8 mouse cellular contexts compared by ENCODE assay signal in genomic region chr2:155472671-155473569, GRCm38 (mm10). TPM values are rescaled to one million over a fixed set of nuclear protein-coding genes. Genes with fewer than 3 reads are reported as not detected.
DNase-seq lines count a peak whose midpoint lies in the region; ATAC-seq and TF ChIP-seq lines count a peak whose summit lies in the region.

No protein-coding gene starts in this region.

- TF ChIP-seq RAD21 in CH12.LX (IDR thresholded peaks at IDR 0.05; ENCODE audit: low read depth, low read length), result no peak

- ATAC-seq in heart, embryonic 12.5 days (ENCODE audit: insufficient number of reproducible peaks, low FRiP score), result no peak; the same call in 1 of the 2 replicates
- ATAC-seq in kidney, embryonic 14.5 days (ENCODE audit: low FRiP score, low TSS enrichment), result peak; percentile 67
- ATAC-seq in liver, embryonic 16.5 days (ENCODE audit: low read depth), result peak; percentile 72
- peak; percentile 70 for ATAC-seq in neural tube, embryonic 11.5 days (ENCODE audit: insufficient read depth, low FRiP score, low TSS enrichment)

- in situ Hi-C loops in CH12.LX (cut with MboI; ENCODE audit: low pct_ligation_motif_present, low pct_unique_long_range_greater_than_20kb, low sequenced_read_pairs), result no loop called here

- no peaks in the 10 kb centered on the region for H3K9me3 ChIP-seq in CH12.LX (replicated peaks; ENCODE audit: low read length)
- no peaks in the 10 kb centered on the region for H3K9me3 ChIP-seq in heart, embryonic 12.5 days (replicated peaks)
- no peaks in the 10 kb centered on the region for H3K9me3 ChIP-seq in kidney, embryonic 14.5 days (ENCODE audit: control insufficient read depth, low read length)
- H3K9me3 ChIP-seq in liver, embryonic 16.5 days (replicated peaks; ENCODE audit: control insufficient read depth, low read length), result no peaks in the 10 kb centered on the region
- no peaks in the 10 kb centered on the region for H3K9me3 ChIP-seq in neural tube, embryonic 11.5 days (ENCODE audit: control insufficient read depth, low read length)

- H3K36me3 ChIP-seq in CH12.LX (replicated peaks in 1 of 2; ENCODE audit: control insufficient read depth in 1 of 2, insufficient read depth in 1 of 2, low read length in 1 of 2), result no peaks in the 10 kb centered on the region
- H3K36me3 ChIP-seq in heart, embryonic 12.5 days, result no peaks in the 10 kb centered on the region
- H3K36me3 ChIP-seq in kidney, embryonic 14.5 days (ENCODE audit: control insufficient read depth, insufficient read depth, low read length), result no peaks in the 10 kb centered on the region
- H3K36me3 ChIP-seq in liver, embryonic 16.5 days (ENCODE audit: control insufficient read depth, insufficient read depth), result no peaks in the 10 kb centered on the region
- H3K36me3 ChIP-seq in neural tube, embryonic 11.5 days (ENCODE audit: control insufficient read depth, insufficient read depth, low read length), result no peaks in the 10 kb centered on the region

- no peaks in the 10 kb centered on the region for H3K27me3 ChIP-seq in CH12.LX (replicated peaks)
- no peaks in the 10 kb centered on the region for H3K27me3 ChIP-seq in heart, embryonic 12.5 days (replicated peaks)
- H3K27me3 ChIP-seq in kidney, embryonic 14.5 days (ENCODE audit: control insufficient read depth, insufficient read depth, low read length), result no peaks in the 10 kb centered on the region
- no peaks in the 10 kb centered on the region for H3K27me3 ChIP-seq in liver, embryonic 16.5 days (ENCODE audit: control insufficient read depth, insufficient read depth, low read depth, low read length)
- H3K27me3 ChIP-seq in neural tube, embryonic 11.5 days (ENCODE audit: control insufficient read depth, insufficient read depth, low read length), result no peaks in the 10 kb centered on the region

- H3K79me2 ChIP-seq in CH12.LX (replicated peaks; ENCODE audit: control insufficient read depth, extremely low read depth, insufficient read depth, poor library complexity, severe bottlenecking), result peaks cover 30% of the 10 kb centered on the region

- TF ChIP-seq EP300 in CH12.LX (IDR thresholded peaks at IDR 0.05; ENCODE audit: low read length), result no peak

- 1% methylated on average over 56 of the region's 71 CpGs for WGBS in heart, embryonic 12.5 days
- under 1% methylated on average over 56 of the region's 71 CpGs for WGBS in kidney, embryonic 14.5 days
- 1% methylated on average over 59 of the region's 71 CpGs for WGBS in liver, embryonic 16.5 days (ENCODE audit: insufficient replicate concordance)
- 1% methylated on average over 25 of the region's 71 CpGs for WGBS in neural tube, embryonic 11.5 days

- H3K4me1 ChIP-seq in CH12.LX (ENCODE audit: control insufficient read depth in 1 of 2, insufficient read depth in 2 of 2), result peaks cover 0 to 18% of the 10 kb centered on the region in 2 experiments; a peak in 2 of 4 replicates
- H3K4me1 ChIP-seq in bone marrow macrophage, adult 2 months (ENCODE audit: control insufficient read depth, insufficient read depth, low read length), result peaks cover 12% of the 10 kb centered on the region
- no peaks in the 10 kb centered on the region; the same call in 1 of the 2 replicates for H3K4me1 ChIP-seq in embryonic fibroblast, embryonic 13.5 days (ENCODE audit: control insufficient read depth, insufficient read depth, low read length)
- H3K4me1 ChIP-seq in heart, embryonic 12.5 days (replicated peaks), result peaks cover 34% of the 10 kb centered on the region
- H3K4me1 ChIP-seq in kidney, embryonic 14.5 days (ENCODE audit: control insufficient read depth, insufficient read depth, low read length), result peaks cover 5% of the 10 kb centered on the region; the same call in 1 of the 2 replicates
- peaks cover 23% of the 10 kb centered on the region for H3K4me1 ChIP-seq in liver, embryonic 16.5 days (ENCODE audit: control insufficient read depth, low read depth, low read length)
- H3K4me1 ChIP-seq in neural tube, embryonic 11.5 days (ENCODE audit: control insufficient read depth, insufficient read depth, low read length), result peaks cover 8% of the 10 kb centered on the region; the same call in 1 of the 2 replicates

- H3K27ac ChIP-seq in CH12.LX (ENCODE audit: insufficient read depth, low read depth), result no peak overlapping the region
- peak overlapping the region; percentile 75 for H3K27ac ChIP-seq in bone marrow macrophage, adult 2 months (ENCODE audit: insufficient read depth, low read depth, low read length)
- peak overlapping the region; percentile 23 for H3K27ac ChIP-seq in embryonic fibroblast, embryonic 13.5 days (ENCODE audit: insufficient read depth, low read length)
- peak overlapping the region; percentile 87 for H3K27ac ChIP-seq in heart, embryonic 12.5 days (ENCODE audit: poor library complexity, severe bottlenecking)
- peak overlapping the region; percentile 83 for H3K27ac ChIP-seq in kidney, embryonic 14.5 days (ENCODE audit: low read depth, low read length)
- peak overlapping the region; percentile 85 for H3K27ac ChIP-seq in liver, embryonic 16.5 days (ENCODE audit: low read length)
- peak overlapping the region; percentile 80 for H3K27ac ChIP-seq in neural tube, embryonic 11.5 days (ENCODE audit: low read depth, low read length)

- peak overlapping the region; percentile 82 to 92 (median 89) for H3K4me3 ChIP-seq in CH12.LX (replicated peaks in 1 of 3; ENCODE audit: low read depth in 2 of 3, low read length in 2 of 3, poor library complexity in 1 of 3)
- H3K4me3 ChIP-seq in bone marrow macrophage, adult 2 months (ENCODE audit: insufficient read depth, low read length), result peak overlapping the region; percentile 97
- peak overlapping the region; percentile 75 for H3K4me3 ChIP-seq in embryonic fibroblast, embryonic 13.5 days (ENCODE audit: insufficient read depth, low read length)
- H3K4me3 ChIP-seq in heart, embryonic 12.5 days, result peak overlapping the region; percentile 80
- H3K4me3 ChIP-seq in kidney, embryonic 14.5 days (ENCODE audit: low read length), result peak overlapping the region; percentile 74
- H3K4me3 ChIP-seq in liver, embryonic 16.5 days (ENCODE audit: low read depth, low read length), result peak overlapping the region; percentile 89
- peak overlapping the region; percentile 98 for H3K4me3 ChIP-seq in neural tube, embryonic 11.5 days (ENCODE audit: low read depth, low read length)

- no peak for TF ChIP-seq CTCF in CH12.LX (conservative IDR thresholded peaks at IDR 0.05 in 1 of 2, IDR thresholded peaks at IDR 0.05 in 1 of 2; ENCODE audit: low read depth in 2 of 2, low read length in 2 of 2)
- TF ChIP-seq CTCF in bone marrow macrophage, adult 2 months (IDR thresholded peaks at IDR 0.05; ENCODE audit: low read depth, low read length), result no peak
- TF ChIP-seq CTCF in embryonic fibroblast, embryonic 13.5 days (IDR thresholded peaks at IDR 0.05; ENCODE audit: borderline replicate concordance, insufficient read depth, low read length), result no peak

- peak overlapping the region; percentile 87 for H3K9ac ChIP-seq in CH12.LX (ENCODE audit: insufficient read depth, low read depth)
- H3K9ac ChIP-seq in heart, embryonic 12.5 days, result peak overlapping the region; percentile 93
- H3K9ac ChIP-seq in kidney, embryonic 14.5 days (ENCODE audit: low read depth, low read length), result peak overlapping the region; percentile 99
- peak overlapping the region; percentile 91 for H3K9ac ChIP-seq in liver, embryonic 16.5 days (ENCODE audit: low read depth, low read length)
- peak overlapping the region; percentile 96 for H3K9ac ChIP-seq in neural tube, embryonic 11.5 days (ENCODE audit: low read length)

- dilution Hi-C loops in CH12.LX (cut with MboI; ENCODE audit: extremely low pct_ligation_motif_present, extremely low pct_unique_long_range_greater_than_20kb, low sequenced_read_pairs), result no loop called here

- DNase-seq in CH12.LX (ENCODE audit: extremely low read depth), result peak; percentile 42
- DNase-seq in neural tube, embryonic 11.5 days (ENCODE audit: low spot score), result peak; percentile 50
- DNase-seq in testis, postnatal 14 days (ENCODE audit: low spot score), result peak; percentile 45

- H3K4me2 ChIP-seq in CH12.LX (ENCODE audit: insufficient read depth, low read depth, poor library complexity, severe bottlenecking), result peak overlapping the region; percentile 78
- H3K4me2 ChIP-seq in heart, embryonic 12.5 days, result peak overlapping the region; percentile 88
- H3K4me2 ChIP-seq in kidney, embryonic 14.5 days (replicated peaks; ENCODE audit: low read depth, low read length), result peak overlapping the region; percentile 78
- H3K4me2 ChIP-seq in liver, embryonic 16.5 days (ENCODE audit: low read depth, low read length), result peak overlapping the region; percentile 96
- peak overlapping the region; percentile 70 for H3K4me2 ChIP-seq in neural tube, embryonic 11.5 days (ENCODE audit: low read depth)

- TF ChIP-seq POLR2A in CH12.LX (IDR thresholded peaks at IDR 0.05; ENCODE audit: low read depth, low read length), result no peak
- no peak for TF ChIP-seq POLR2A in bone marrow macrophage, adult 2 months (IDR thresholded peaks at IDR 0.05; ENCODE audit: borderline replicate concordance, low read depth, low read length)
- peak; percentile 45; the same call in 1 of the 2 replicates for TF ChIP-seq POLR2A in embryonic fibroblast, embryonic 13.5 days (IDR thresholded peaks at IDR 0.05; ENCODE audit: low read depth, low read length)

RNA-seq across cellular contexts. Expression of gene Ncoa6, which starts 0.8 kb away (rescaled TPM):
- total RNA-seq in CH12.LX (2012; rRNA removed), result 5.9 and 6.2 TPM in 2 replicates
- 5.2 and 5.4 TPM in 2 replicates for total RNA-seq in CH12.LX (2014; rRNA removed)
- 17.0 and 20.6 TPM in 2 replicates for polyA plus RNA-seq in CH12.LX (2012; ENCODE audit: insufficient read length, low read depth)
- 38.7 and 39.1 TPM in 2 replicates for polyA plus RNA-seq in bone marrow macrophage, adult 2 months (2012; ENCODE audit: insufficient read depth, insufficient read length, missing spikeins)
- polyA plus RNA-seq in embryonic fibroblast, embryonic 13.5 days (2011; ENCODE audit: insufficient read length, low read depth, missing spikeins), result 44.7 and 44.8 TPM in 2 replicates
- polyA plus RNA-seq in heart, embryonic 12.5 days (2016; fragmentation: Nextera tagmentation; extraction: Ambion mirVana), result 19.2 and 21.7 TPM in 2 replicates
- 25.5 and 30.0 TPM in 2 replicates for polyA plus RNA-seq in kidney, embryonic 14.5 days (2014; fragmentation: Nextera tagmentation; extraction: Ambion mirVana)
- polyA plus RNA-seq in liver, embryonic 16.5 days (2015; fragmentation: Nextera tagmentation; extraction: Ambion mirVana), result 4.4 and 5.1 TPM in 2 replicates
- polyA plus RNA-seq in neural tube, embryonic 11.5 days (2014; fragmentation: Nextera tagmentation; extraction: Ambion mirVana), result 33.7 and 34.7 TPM in 2 replicates

RNA-seq across cellular contexts. Expression of gene Acss2, which starts 44.8 kb away (rescaled TPM):
- total RNA-seq in CH12.LX (2012; rRNA removed), result 5.6 and 10.0 TPM in 2 replicates
- 8.6 and 11.0 TPM in 2 replicates for total RNA-seq in CH12.LX (2014; rRNA removed)
- 3.0 and 3.4 TPM in 2 replicates for polyA plus RNA-seq in CH12.LX (2012; ENCODE audit: insufficient read length, low read depth)
- polyA plus RNA-seq in bone marrow macrophage, adult 2 months (2012; ENCODE audit: insufficient read depth, insufficient read length, missing spikeins), result 8.9 and 9.7 TPM in 2 replicates
- 7.1 and 10.1 TPM in 2 replicates for polyA plus RNA-seq in embryonic fibroblast, embryonic 13.5 days (2011; ENCODE audit: insufficient read length, low read depth, missing spikeins)
- polyA plus RNA-seq in heart, embryonic 12.5 days (2016; fragmentation: Nextera tagmentation; extraction: Ambion mirVana), result 13.0 and 14.4 TPM in 2 replicates
- 5.5 and 10.0 TPM in 2 replicates for polyA plus RNA-seq in kidney, embryonic 14.5 days (2014; fragmentation: Nextera tagmentation; extraction: Ambion mirVana)
- polyA plus RNA-seq in liver, embryonic 16.5 days (2015; fragmentation: Nextera tagmentation; extraction: Ambion mirVana), result 24.6 and 29.6 TPM in 2 replicates
- polyA plus RNA-seq in neural tube, embryonic 11.5 days (2014; fragmentation: Nextera tagmentation; extraction: Ambion mirVana), result 22.0 and 28.8 TPM in 2 replicates

RNA-seq across cellular contexts. Expression of gene Ggt7, which starts 45.1 kb away (rescaled TPM):
- 11.4 and 16.5 TPM in 2 replicates for total RNA-seq in CH12.LX (2012; rRNA removed)
- total RNA-seq in CH12.LX (2014; rRNA removed), result 1.7 and 2.5 TPM in 2 replicates
- 1.7 and 2.9 TPM in 2 replicates for polyA plus RNA-seq in CH12.LX (2012; ENCODE audit: insufficient read length, low read depth)
- not detected in 2 replicates for polyA plus RNA-seq in bone marrow macrophage, adult 2 months (2012; ENCODE audit: insufficient read depth, insufficient read length, missing spikeins)
- polyA plus RNA-seq in embryonic fibroblast, embryonic 13.5 days (2011; ENCODE audit: insufficient read length, low read depth, missing spikeins), result 10.8 and 11.0 TPM in 2 replicates
- 2.0 and 3.0 TPM in 2 replicates for polyA plus RNA-seq in heart, embryonic 12.5 days (2016; fragmentation: Nextera tagmentation; extraction: Ambion mirVana)
- polyA plus RNA-seq in kidney, embryonic 14.5 days (2014; fragmentation: Nextera tagmentation; extraction: Ambion mirVana), result 1.1 and 1.9 TPM in 2 replicates
- 0.17 and 0.20 TPM in 2 replicates for polyA plus RNA-seq in liver, embryonic 16.5 days (2015; fragmentation: Nextera tagmentation; extraction: Ambion mirVana)
- polyA plus RNA-seq in neural tube, embryonic 11.5 days (2014; fragmentation: Nextera tagmentation; extraction: Ambion mirVana), result 14.4 and 17.1 TPM in 2 replicates
